Mouse (Mus musculus): ENCODE measurements around the gene Cep170. TPM values are rescaled to one million over a fixed set of nuclear protein-coding genes. Genes with fewer than 3 reads are reported as not detected.

Cep170 gene
- total and polyA plus RNA-seq, 2 experiments from 2014 or later: 7.1 to 18.8 TPM

DNA sequence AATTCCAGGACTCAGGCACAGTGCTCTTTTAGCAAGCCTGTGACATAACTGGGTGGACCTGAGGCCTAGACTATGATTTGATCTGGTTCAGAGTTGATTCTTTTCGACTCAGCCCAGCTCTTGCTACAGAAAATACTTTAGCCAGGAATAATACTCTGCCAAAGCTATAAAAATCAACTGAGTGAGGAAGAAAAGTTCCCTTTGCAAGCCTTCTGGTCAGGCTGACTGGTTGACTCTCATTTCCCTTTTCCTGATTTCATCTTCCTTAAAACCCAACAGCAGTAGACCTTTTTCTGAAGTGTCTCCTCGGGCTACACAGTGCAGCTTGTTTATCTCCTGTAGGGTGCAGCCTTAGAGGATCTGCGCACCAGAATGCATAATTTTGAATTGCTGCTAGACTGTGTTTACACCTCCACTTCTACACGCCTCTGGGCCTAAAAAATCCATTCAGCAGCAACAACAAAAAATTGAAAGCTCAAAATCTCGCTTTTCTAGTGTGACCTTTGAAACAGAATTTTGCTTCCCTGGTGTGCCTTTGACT, 14.1 kb upstream of the Cep170 start:
- DNase-seq (ENCODE audit: low spot score) (no peak), ATAC-seq (ENCODE audit: insufficient read depth, low read depth) (no peak)
- H3K27me3 ChIP-seq (ENCODE audit: control insufficient read depth, insufficient read depth, low read length): no peaks in the 10 kb centered on the region
- TF ChIP-seq CTCF (IDR thresholded peaks at IDR 0.05; ENCODE audit: low read depth): no peak
- TF ChIP-seq EP300 (IDR thresholded peaks at IDR 0.05; ENCODE audit: low read depth): no peak
- no peaks in the 10 kb centered on the region for H3K9me3 ChIP-seq (replicated peaks; ENCODE audit: control insufficient read depth, low read length)
- 67% methylated on average over 5 of the region's 5 CpGs for WGBS
- H3K4me2 ChIP-seq (ENCODE audit: low read depth, low read length): no peak overlapping the region
- H3K4me3 ChIP-seq (ENCODE audit: low read depth, low read length): no peak overlapping the region
- no peak overlapping the region for H3K27ac ChIP-seq (ENCODE audit: low read depth)
- H3K4me1 ChIP-seq (ENCODE audit: control insufficient read depth, insufficient read depth): peaks cover 23% of the 10 kb centered on the region; the same call in 1 of the 2 replicates
- no peaks in the 10 kb centered on the region for H3K36me3 ChIP-seq (replicated peaks; ENCODE audit: control insufficient read depth, insufficient read depth, low read length)
- H3K9ac ChIP-seq (replicated peaks; ENCODE audit: low read depth, low read length): no peak overlapping the region

DNA sequence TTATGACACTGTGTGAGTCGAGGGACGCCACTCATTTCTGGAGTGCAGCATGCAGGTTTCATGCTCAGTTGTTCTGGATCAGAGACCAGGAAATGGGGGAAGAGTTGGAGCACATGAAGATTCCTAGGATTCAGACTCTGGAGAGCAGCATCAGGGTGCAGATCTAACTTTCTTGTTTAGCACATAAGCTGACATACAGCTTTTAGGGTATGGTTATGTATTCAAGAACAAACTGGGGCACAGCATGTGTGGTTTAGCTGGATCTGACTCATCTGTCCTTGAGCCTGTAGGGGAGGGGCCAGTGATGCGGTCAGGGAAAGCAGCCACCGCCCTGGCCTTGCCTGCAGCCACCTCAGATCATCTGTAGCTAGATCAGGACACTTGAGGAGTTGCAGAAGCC, 13.5 kb upstream of the Cep170 start:
- TF ChIP-seq EP300 (IDR thresholded peaks at IDR 0.05; ENCODE audit: low read depth): no peak
- no peak for TF ChIP-seq CTCF (IDR thresholded peaks at IDR 0.05; ENCODE audit: low read depth)
- ATAC-seq (ENCODE audit: insufficient read depth, low read depth) (no peak), DNase-seq (ENCODE audit: low spot score) (no peak)

DNA sequence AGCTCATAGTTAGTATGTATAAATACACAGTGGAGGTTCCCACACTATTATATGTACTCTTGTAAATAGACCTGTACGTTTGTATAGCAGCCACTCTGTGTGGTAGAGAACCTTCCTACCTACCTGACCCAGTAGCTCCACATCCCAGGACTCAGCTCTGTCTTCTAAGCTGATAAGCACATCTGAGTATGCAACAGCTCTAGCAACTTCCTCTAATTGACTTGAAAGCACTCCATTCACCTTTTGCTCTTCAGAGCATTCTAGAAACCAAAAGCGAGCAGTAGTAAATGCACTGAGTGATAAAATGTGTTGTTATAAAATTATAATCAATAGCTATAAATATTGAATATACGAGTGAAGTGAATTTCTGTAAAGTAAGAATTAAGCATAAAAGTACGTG, 13.1 kb upstream of the Cep170 start:
- no peaks in the 10 kb centered on the region for H3K27me3 ChIP-seq (ENCODE audit: control insufficient read depth, insufficient read depth, low read length)
- H3K27ac ChIP-seq (ENCODE audit: low read depth): no peak overlapping the region
- H3K9me3 ChIP-seq (replicated peaks; ENCODE audit: control insufficient read depth, low read length): no peaks in the 10 kb centered on the region
- TF ChIP-seq CTCF (IDR thresholded peaks at IDR 0.05; ENCODE audit: low read depth) (no peak), EP300 (IDR thresholded peaks at IDR 0.05; ENCODE audit: low read depth) (no peak)
- H3K4me3 ChIP-seq (ENCODE audit: low read depth, low read length): no peak overlapping the region
- ATAC-seq (ENCODE audit: insufficient read depth, low read depth) (no peak), DNase-seq (ENCODE audit: low spot score) (no peak)
- 84% methylated on average over 4 of the region's 4 CpGs for WGBS
- H3K36me3 ChIP-seq (replicated peaks; ENCODE audit: control insufficient read depth, insufficient read depth, low read length): no peaks in the 10 kb centered on the region
- no peak overlapping the region for H3K9ac ChIP-seq (replicated peaks; ENCODE audit: low read depth, low read length)
- H3K4me1 ChIP-seq (ENCODE audit: control insufficient read depth, insufficient read depth): peaks cover 30% of the 10 kb centered on the region; the same call in 1 of the 2 replicates
- no peak overlapping the region for H3K4me2 ChIP-seq (ENCODE audit: low read depth, low read length)

More for the DNA sequence above, 13.5 kb upstream of the Cep170 start:
- H3K4me2 ChIP-seq (ENCODE audit: low read depth, low read length): no peak overlapping the region
- WGBS: 50% methylated on average over 4 of the region's 4 CpGs
- no peak overlapping the region for H3K27ac ChIP-seq (ENCODE audit: low read depth)
- no peaks in the 10 kb centered on the region for H3K36me3 ChIP-seq (replicated peaks; ENCODE audit: control insufficient read depth, insufficient read depth, low read length)
- H3K4me3 ChIP-seq (ENCODE audit: low read depth, low read length): no peak overlapping the region
- no peaks in the 10 kb centered on the region for H3K27me3 ChIP-seq (ENCODE audit: control insufficient read depth, insufficient read depth, low read length)
- no peak overlapping the region for H3K9ac ChIP-seq (replicated peaks; ENCODE audit: low read depth, low read length)
- H3K9me3 ChIP-seq (replicated peaks; ENCODE audit: control insufficient read depth, low read length): no peaks in the 10 kb centered on the region
- H3K4me1 ChIP-seq (ENCODE audit: control insufficient read depth, insufficient read depth): peaks cover 26% of the 10 kb centered on the region; the same call in 1 of the 2 replicates

DNA sequence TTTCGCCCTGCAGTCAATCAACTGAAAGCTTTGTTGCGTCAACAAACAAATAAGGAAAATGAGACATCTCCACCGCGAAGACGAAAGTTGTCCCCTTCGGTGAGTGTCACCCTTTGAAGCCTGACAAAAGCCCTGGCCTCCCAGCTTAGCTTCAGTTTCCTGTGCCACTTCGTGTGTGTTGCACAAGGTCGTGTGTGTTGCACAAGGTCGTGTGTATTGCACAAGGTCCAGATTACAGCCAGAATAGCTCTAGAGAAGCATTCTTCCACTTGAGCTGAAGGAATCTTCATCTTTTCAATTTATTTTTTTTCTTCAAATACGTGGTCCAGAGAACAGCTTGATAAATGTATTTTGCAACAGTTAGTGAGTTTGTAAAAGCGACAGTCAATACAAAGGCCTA, 12.3 kb upstream of the Cep170 start:
- Histone ChIP-seq H3K27me3 (ENCODE audit: control insufficient read depth, insufficient read depth, low read length) (no peaks in the 10 kb centered on the region), H3K27ac (ENCODE audit: low read depth) (no peak overlapping the region), H3K4me2 (ENCODE audit: low read depth, low read length) (no peak overlapping the region), H3K4me3 (ENCODE audit: low read depth, low read length) (no peak overlapping the region), H3K9me3 (replicated peaks; ENCODE audit: control insufficient read depth, low read length) (no peaks in the 10 kb centered on the region), H3K36me3 (replicated peaks; ENCODE audit: control insufficient read depth, insufficient read depth, low read length) (no peaks in the 10 kb centered on the region), H3K9ac (replicated peaks; ENCODE audit: low read depth, low read length) (no peak overlapping the region), H3K4me1 (ENCODE audit: control insufficient read depth, insufficient read depth) (peaks cover 34% of the 10 kb centered on the region; the same call in 1 of the 2 replicates)
- TF ChIP-seq CTCF (IDR thresholded peaks at IDR 0.05; ENCODE audit: low read depth) (no peak), EP300 (IDR thresholded peaks at IDR 0.05; ENCODE audit: low read depth) (no peak)
- WGBS: 72% methylated on average over 11 of the region's 11 CpGs
- no peak for ATAC-seq (ENCODE audit: insufficient read depth, low read depth)
- DNase-seq (ENCODE audit: low spot score): no peak

DNA sequence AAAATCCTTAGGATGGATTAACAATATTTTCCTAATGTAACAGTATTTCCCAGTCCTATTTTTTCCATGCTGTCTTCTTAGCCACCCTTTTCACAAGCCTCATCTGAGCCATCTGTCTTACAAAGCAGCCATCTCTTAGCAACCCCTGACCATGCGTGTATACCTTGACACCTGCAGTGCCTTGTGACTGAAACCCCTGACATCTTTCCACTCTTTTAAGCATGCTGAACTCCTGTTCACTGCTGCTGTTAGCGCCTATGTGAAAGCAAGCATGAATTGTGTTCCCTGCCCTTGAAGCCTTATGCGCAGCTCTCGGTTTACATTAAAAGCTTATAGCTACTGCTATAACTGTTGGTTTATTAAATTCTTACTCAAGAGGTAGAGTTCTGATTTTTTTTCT, 11.2 kb upstream of the Cep170 start:
- TF ChIP-seq CTCF (IDR thresholded peaks at IDR 0.05; ENCODE audit: low read depth): no peak
- no peak for TF ChIP-seq EP300 (IDR thresholded peaks at IDR 0.05; ENCODE audit: low read depth)
- Histone ChIP-seq H3K9ac (replicated peaks; ENCODE audit: low read depth, low read length) (no peak overlapping the region), H3K27ac (ENCODE audit: low read depth) (no peak overlapping the region), H3K36me3 (replicated peaks; ENCODE audit: control insufficient read depth, insufficient read depth, low read length) (no peaks in the 10 kb centered on the region), H3K4me1 (ENCODE audit: control insufficient read depth, insufficient read depth) (peaks cover 34% of the 10 kb centered on the region; the same call in 1 of the 2 replicates), H3K4me3 (ENCODE audit: low read depth, low read length) (no peak overlapping the region), H3K4me2 (ENCODE audit: low read depth, low read length) (no peak overlapping the region), H3K27me3 (ENCODE audit: control insufficient read depth, insufficient read depth, low read length) (no peaks in the 10 kb centered on the region), H3K9me3 (replicated peaks; ENCODE audit: control insufficient read depth, low read length) (no peaks in the 10 kb centered on the region)
- DNase-seq (ENCODE audit: low spot score) (no peak), ATAC-seq (ENCODE audit: insufficient read depth, low read depth) (no peak)
- whole genome bisulfite sequencing: 93% methylated on average over 4 of the region's 4 CpGs

DNA sequence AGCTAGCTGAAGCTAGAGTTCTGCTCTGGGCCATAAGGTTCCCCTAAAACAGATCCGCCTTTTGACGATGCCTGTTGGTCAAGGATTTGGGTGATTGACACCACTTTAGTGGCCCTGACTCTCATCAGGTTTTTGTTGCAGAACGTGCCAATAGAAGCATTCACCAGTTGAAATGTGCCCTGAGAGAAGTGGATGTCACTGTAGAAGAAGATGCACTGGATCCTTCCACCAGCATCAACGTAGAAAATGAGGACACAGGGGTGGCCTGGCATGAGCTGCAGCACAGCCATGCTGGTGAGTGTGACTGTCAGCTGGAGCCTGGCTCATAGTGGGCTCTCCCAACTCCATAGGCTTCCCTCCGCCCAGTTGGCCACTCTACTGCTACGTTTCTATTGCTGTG, 10.7 kb upstream of the Cep170 start:
- H3K9ac ChIP-seq (replicated peaks; ENCODE audit: low read depth, low read length): no peak overlapping the region
- H3K36me3 ChIP-seq (replicated peaks; ENCODE audit: control insufficient read depth, insufficient read depth, low read length): no peaks in the 10 kb centered on the region
- no peaks in the 10 kb centered on the region for H3K27me3 ChIP-seq (ENCODE audit: control insufficient read depth, insufficient read depth, low read length)
- 83% methylated on average over 6 of the region's 6 CpGs for WGBS
- H3K4me2 ChIP-seq (ENCODE audit: low read depth, low read length): no peak overlapping the region
- DNase-seq (ENCODE audit: low spot score) (no peak), ATAC-seq (ENCODE audit: insufficient read depth, low read depth) (no peak)
- no peak overlapping the region for H3K27ac ChIP-seq (ENCODE audit: low read depth)
- H3K4me1 ChIP-seq (ENCODE audit: control insufficient read depth, insufficient read depth): peaks cover 34% of the 10 kb centered on the region; the same call in 1 of the 2 replicates
- no peak overlapping the region for H3K4me3 ChIP-seq (ENCODE audit: low read depth, low read length)
- H3K9me3 ChIP-seq (replicated peaks; ENCODE audit: control insufficient read depth, low read length): no peaks in the 10 kb centered on the region
- TF ChIP-seq EP300 (IDR thresholded peaks at IDR 0.05; ENCODE audit: low read depth) (no peak), CTCF (IDR thresholded peaks at IDR 0.05; ENCODE audit: low read depth) (no peak)

Data from heart, postnatal 0 days (tissue).